9 mouse cellular contexts compared by ENCODE assay signal in the genomic region with DNA sequence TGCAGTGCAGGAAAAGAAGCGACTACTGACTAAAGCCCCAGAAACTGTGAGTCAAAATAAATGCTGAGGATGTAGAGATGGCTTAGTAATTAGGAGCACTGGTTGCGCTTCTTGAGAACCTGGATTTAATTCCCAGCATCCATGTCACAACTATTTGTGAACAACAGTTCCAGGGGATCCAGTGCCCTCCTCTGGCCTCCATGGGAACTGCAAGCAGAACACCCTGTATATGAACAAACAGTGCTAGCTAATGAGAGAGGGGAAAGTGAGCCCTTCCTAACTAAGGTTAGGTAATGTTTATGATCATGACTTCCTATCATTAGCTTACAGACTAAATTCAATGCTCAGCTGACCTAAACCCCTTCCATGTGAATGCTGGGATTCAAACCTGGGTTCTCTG. TPM values are rescaled to one million over a fixed set of nuclear protein-coding genes. Genes with fewer than 3 reads are reported as not detected.
DNase-seq lines count a peak whose midpoint lies in the region; ATAC-seq and TF ChIP-seq lines count a peak whose summit lies in the region.
"Had no signal": no experiment of that assay in that cellular context is flagged by ENCODE, and none has a peak within 500 bp of the region (broad histone marks: within the 10 kb centered on the region; RNA-seq: fewer than 3 reads in every experiment).

No protein-coding gene starts in this region.

- H3K4me3 ChIP-seq in hindbrain, postnatal 0 days (ENCODE audit: low read length) = no peak overlapping the region
- no peak overlapping the region for H3K4me3 ChIP-seq in hindbrain, embryonic 13.5 days
- no peak overlapping the region for H3K4me3 ChIP-seq in CH12.LX (replicated peaks in 1 of 3; ENCODE audit: low read depth in 2 of 3, low read length in 2 of 3, poor library complexity in 1 of 3)
- H3K4me3 ChIP-seq in bone marrow, adult 2 months (replicated peaks; ENCODE audit: control insufficient read depth, low read depth, low read length) = no peak overlapping the region
- H3K4me3 ChIP-seq: embryonic facial prominence, embryonic 12.5 days had no signal

- no peaks in the 10 kb centered on the region for H3K27me3 ChIP-seq in hindbrain, postnatal 0 days (ENCODE audit: insufficient read depth, low read length)
- no peaks in the 10 kb centered on the region for H3K27me3 ChIP-seq in hindbrain, embryonic 13.5 days
- no peaks in the 10 kb centered on the region for H3K27me3 ChIP-seq in CH12.LX (replicated peaks)
- H3K27me3 ChIP-seq: embryonic facial prominence, embryonic 12.5 days had no signal

- TF ChIP-seq RAD21 in CH12.LX (IDR thresholded peaks at IDR 0.05; ENCODE audit: low read depth, low read length) = peak; percentile 26

- no peak for TF ChIP-seq POLR2A in CH12.LX (IDR thresholded peaks at IDR 0.05; ENCODE audit: low read depth, low read length)
- TF ChIP-seq POLR2A in bone marrow, adult 2 months (IDR thresholded peaks at IDR 0.05; ENCODE audit: borderline replicate concordance, control insufficient read depth, low read depth, low read length) = no peak

- no peak for ATAC-seq in hindbrain, postnatal 0 days
- ATAC-seq in hindbrain, embryonic 13.5 days (ENCODE audit: low FRiP score) = no peak

- H3K4me2 ChIP-seq in hindbrain, postnatal 0 days (ENCODE audit: low read depth, low read length) = no peak overlapping the region
- H3K4me2 ChIP-seq in hindbrain, embryonic 13.5 days = no peak overlapping the region
- no peak overlapping the region for H3K4me2 ChIP-seq in CH12.LX (ENCODE audit: insufficient read depth, low read depth, poor library complexity, severe bottlenecking)
- H3K4me2 ChIP-seq: embryonic facial prominence, embryonic 12.5 days had no signal

- 100% methylated on average over 2 of the region's 2 CpGs for WGBS in hindbrain, postnatal 0 days
- 97% methylated on average over 2 of the region's 2 CpGs for WGBS in hindbrain, embryonic 13.5 days
- 88% methylated on average over 2 of the region's 2 CpGs for WGBS in bone marrow, adult 2 months

- H3K4me1 ChIP-seq in hindbrain, postnatal 0 days (ENCODE audit: insufficient read depth, low read length) = no peaks in the 10 kb centered on the region
- H3K4me1 ChIP-seq in hindbrain, embryonic 13.5 days (replicated peaks) = no peaks in the 10 kb centered on the region
- H3K4me1 ChIP-seq in CH12.LX (ENCODE audit: control insufficient read depth in 1 of 2, insufficient read depth in 2 of 2) = peaks cover 7 to 26% of the 10 kb centered on the region in 2 experiments; a peak in 3 of 4 replicates
- no peaks in the 10 kb centered on the region; the same call in 1 of the 2 replicates for H3K4me1 ChIP-seq in bone marrow, adult 2 months (ENCODE audit: control insufficient read depth, insufficient read depth, low read length)
- H3K4me1 ChIP-seq: embryonic facial prominence, embryonic 12.5 days had no signal

- H3K36me3 ChIP-seq in hindbrain, postnatal 0 days (ENCODE audit: insufficient read depth, low read length) = no peaks in the 10 kb centered on the region
- peaks cover 10% of the 10 kb centered on the region for H3K36me3 ChIP-seq in hindbrain, embryonic 13.5 days
- peaks cover 11 to 50% of the 10 kb centered on the region in 2 experiments for H3K36me3 ChIP-seq in CH12.LX (replicated peaks in 1 of 2; ENCODE audit: control insufficient read depth in 1 of 2, insufficient read depth in 1 of 2, low read length in 1 of 2)

- no peak overlapping the region for H3K27ac ChIP-seq in hindbrain, postnatal 0 days
- H3K27ac ChIP-seq in hindbrain, embryonic 13.5 days = no peak overlapping the region
- H3K27ac ChIP-seq in CH12.LX (ENCODE audit: insufficient read depth, low read depth) = no peak overlapping the region
- no peak overlapping the region for H3K27ac ChIP-seq in bone marrow, adult 2 months (ENCODE audit: control insufficient read depth, insufficient read depth, low read depth, low read length, poor library complexity)
- H3K27ac ChIP-seq: embryonic facial prominence, embryonic 12.5 days had no signal

- H3K9me3 ChIP-seq in hindbrain, postnatal 0 days (ENCODE audit: low read length) = no peaks in the 10 kb centered on the region
- 0 out of 2 replicates have a peak, but pooled peaks cover 3% of the 10 kb centered on the region for H3K9me3 ChIP-seq in hindbrain, embryonic 13.5 days
- H3K9me3 ChIP-seq in CH12.LX (replicated peaks; ENCODE audit: low read length) = no peaks in the 10 kb centered on the region
- H3K9me3 ChIP-seq: embryonic facial prominence, embryonic 12.5 days had no signal

- no peak for DNase-seq in hindbrain, postnatal 0 days (ENCODE audit: low spot score)
- DNase-seq in CH12.LX (ENCODE audit: extremely low read depth) = no peak
- peak; percentile 41 to 45 for DNase-seq in kidney, postnatal 4 days
- no peak for DNase-seq in layer of hippocampus, postnatal 10 days (ENCODE audit: low spot score in 2 of 2)
- no peak for DNase-seq in urinary bladder, postnatal 4 days (ENCODE audit: low spot score in 2 of 2)
- DNase-seq in urinary bladder, postnatal 10 days (ENCODE audit: low spot score) = no peak

- TF ChIP-seq CTCF in hindbrain, postnatal 0 days (IDR thresholded peaks at IDR 0.05; ENCODE audit: low read depth) = peak; percentile 50
- TF ChIP-seq CTCF in CH12.LX (conservative IDR thresholded peaks at IDR 0.05 in 1 of 2, IDR thresholded peaks at IDR 0.05 in 1 of 2; ENCODE audit: low read depth in 2 of 2, low read length in 2 of 2) = peak; percentile 55 to 58
- peak; percentile 61 for TF ChIP-seq CTCF in bone marrow, adult 2 months (IDR thresholded peaks at IDR 0.05; ENCODE audit: control insufficient read depth, insufficient read depth, low read length)

- H3K9ac ChIP-seq in hindbrain, postnatal 0 days (replicated peaks; ENCODE audit: low read length) = no peak overlapping the region
- H3K9ac ChIP-seq in hindbrain, embryonic 13.5 days = no peak overlapping the region
- no peak overlapping the region for H3K9ac ChIP-seq in CH12.LX (ENCODE audit: insufficient read depth, low read depth)
- H3K9ac ChIP-seq: embryonic facial prominence, embryonic 12.5 days had no signal

- in situ Hi-C loops in CH12.LX (cut with MboI; ENCODE audit: low pct_ligation_motif_present, low pct_unique_long_range_greater_than_20kb, low sequenced_read_pairs) = no loop called here

- no peak for TF ChIP-seq EP300 in CH12.LX (IDR thresholded peaks at IDR 0.05; ENCODE audit: low read length)

- dilution Hi-C loops in CH12.LX (cut with MboI; ENCODE audit: extremely low pct_ligation_motif_present, extremely low pct_unique_long_range_greater_than_20kb, low sequenced_read_pairs) = no loop called here

- H3K79me2 ChIP-seq in CH12.LX (replicated peaks; ENCODE audit: control insufficient read depth, extremely low read depth, insufficient read depth, poor library complexity, severe bottlenecking) = no peaks in the 10 kb centered on the region; the same call in 1 of the 2 replicates

TF ChIP-seq in CH12.LX, 34 proteins besides CTCF, POLR2A, EP300 and RAD21:
- TF ChIP-seq SMC3 (IDR thresholded peaks at IDR 0.05; ENCODE audit: low read depth, low read length) = peak; percentile 34
- TF ChIP-seq TCF12 (IDR thresholded peaks at IDR 0.05; ENCODE audit: low read depth, low read length) = no peak
TF ChIP-seq in CH12.LX: peak in this region for 1.

RNA-seq across cellular contexts. Expression of gene Hk3, which starts 36.9 kb away (rescaled TPM):
- 1.7 and 1.9 TPM in 2 replicates for total RNA-seq in hindbrain, postnatal 0 days (2014; rRNA removed)
- polyA plus RNA-seq in hindbrain, postnatal 0 days (2015; fragmentation: Nextera tagmentation; extraction: Ambion mirVana) = 0.78 and 1.1 TPM in 2 replicates
- 1.1 and 1.2 TPM in 2 replicates for polyA plus RNA-seq in hindbrain, embryonic 13.5 days (2015; fragmentation: Nextera tagmentation; extraction: Ambion mirVana)
- 0.04 TPM in 2 replicates for total RNA-seq in CH12.LX (2012; rRNA removed)
- not detected in 2 replicates for total RNA-seq in CH12.LX (2014; rRNA removed)
- polyA plus RNA-seq in CH12.LX (2012; ENCODE audit: insufficient read length, low read depth) = 0.10 TPM in 1 of 2 replicates, not detected in the other
- polyA plus RNA-seq in bone marrow, adult 2 months (2011; ENCODE audit: insufficient read depth, insufficient read length, low replicate concordance, missing spikeins) = 34.6 and 96.1 TPM in 2 replicates
- 1 to 10 TPM; 1.7 to 2.6 TPM for total RNA-seq in layer of hippocampus, postnatal 10 days (2021)

RNA-seq across cellular contexts. Expression of gene Uimc1, which starts 42.1 kb away (rescaled TPM):
- total RNA-seq in hindbrain, postnatal 0 days (2014; rRNA removed) = 3.9 and 9.0 TPM in 2 replicates
- polyA plus RNA-seq in hindbrain, postnatal 0 days (2015; fragmentation: Nextera tagmentation; extraction: Ambion mirVana) = 12.1 and 13.5 TPM in 2 replicates
- 20.0 and 20.3 TPM in 2 replicates for polyA plus RNA-seq in hindbrain, embryonic 13.5 days (2015; fragmentation: Nextera tagmentation; extraction: Ambion mirVana)
- 154 and 177 TPM in 2 replicates for total RNA-seq in CH12.LX (2012; rRNA removed)
- total RNA-seq in CH12.LX (2014; rRNA removed) = 19.9 and 20.7 TPM in 2 replicates
- polyA plus RNA-seq in CH12.LX (2012; ENCODE audit: insufficient read length, low read depth) = 44.5 and 50.8 TPM in 2 replicates
- 48.4 and 70.3 TPM in 2 replicates for polyA plus RNA-seq in bone marrow, adult 2 months (2011; ENCODE audit: insufficient read depth, insufficient read length, low replicate concordance, missing spikeins)
- 10 to 100 TPM; 19.1 to 20.4 TPM for total RNA-seq in layer of hippocampus, postnatal 10 days (2021)

RNA-seq across cellular contexts. Expression of gene Zfp346, which starts 47.1 kb away (rescaled TPM):
- total RNA-seq in hindbrain, postnatal 0 days (2014; rRNA removed) = 29.4 and 33.7 TPM in 2 replicates
- polyA plus RNA-seq in hindbrain, postnatal 0 days (2015; fragmentation: Nextera tagmentation; extraction: Ambion mirVana) = 21.1 and 22.3 TPM in 2 replicates
- polyA plus RNA-seq in hindbrain, embryonic 13.5 days (2015; fragmentation: Nextera tagmentation; extraction: Ambion mirVana) = 25.0 and 28.2 TPM in 2 replicates
- total RNA-seq in CH12.LX (2012; rRNA removed) (12.4 and 15.4 TPM in 2 replicates), CH12.LX (2014; rRNA removed) (11.3 and 12.4 TPM in 2 replicates)
- polyA plus RNA-seq in CH12.LX (2012; ENCODE audit: insufficient read length, low read depth) = 18.6 and 19.2 TPM in 2 replicates
- 12.2 and 19.8 TPM in 2 replicates for polyA plus RNA-seq in bone marrow, adult 2 months (2011; ENCODE audit: insufficient read depth, insufficient read length, low replicate concordance, missing spikeins)
- 10 to 100 TPM; 50.4 to 50.8 TPM for total RNA-seq in layer of hippocampus, postnatal 10 days (2021)

Comparison
In these comparisons a context has a peak if more than half of its experiments do, and no peak if none do; other contexts are left out.
1. DNase-seq: peak in kidney, postnatal 4 days (2 of 2); none in hindbrain, postnatal 0 days (single experiment), CH12.LX (single experiment), layer of hippocampus, postnatal 10 days (0 of 2), urinary bladder, postnatal 4 days (0 of 2) and urinary bladder, postnatal 10 days (single experiment).
2. RNA of gene Hk3, which starts 36.9 kb away (polyA plus RNA-seq): 34.6 to 96.1 TPM in bone marrow, adult 2 months; 1.1 to 1.2 TPM in hindbrain, embryonic 13.5 days, 0.78 to 1.1 TPM in hindbrain, postnatal 0 days and 0.10 TPM in CH12.LX; every median in the first group is over 10 times any median in the second.
3. Peak in every context shown above with its lines, with median percentiles within 50 percentile points of each other: CTCF ChIP-seq.